Mouse (Mus musculus) megakaryocyte, adult 5-6 weeks (primary cell): Measurements from ENCODE around the gene Kbtbd13. TPM values are rescaled to one million over a fixed set of nuclear protein-coding genes. Genes with fewer than 3 reads are reported as not detected.

Experiments
- ATAC-seq: 2 replicates; pipeline ENCODE4 v1.8.0; 2016; ENCODE audit warnings: mild to moderate bottlenecking, inconsistent platforms; ENCODE audit not compliant: poor library complexity, severe bottlenecking
- total RNA-seq, 2 experiments: library from RNA; stranded (forward) in 1 of 2; stranded (reverse) in 1 of 2; fragments of 153-499, 151-499 nt in 1 of 2; fragments of 221-1000, 200-1000 nt in 1 of 2; gene quantifications; 2 replicates each; pipeline versions ENCODE4 v1.2.3 to v1.2.4; 2015 to 2017

The Kbtbd13 gene
- total RNA-seq, 2 experiments from 2014 or later: not detected

DNA sequence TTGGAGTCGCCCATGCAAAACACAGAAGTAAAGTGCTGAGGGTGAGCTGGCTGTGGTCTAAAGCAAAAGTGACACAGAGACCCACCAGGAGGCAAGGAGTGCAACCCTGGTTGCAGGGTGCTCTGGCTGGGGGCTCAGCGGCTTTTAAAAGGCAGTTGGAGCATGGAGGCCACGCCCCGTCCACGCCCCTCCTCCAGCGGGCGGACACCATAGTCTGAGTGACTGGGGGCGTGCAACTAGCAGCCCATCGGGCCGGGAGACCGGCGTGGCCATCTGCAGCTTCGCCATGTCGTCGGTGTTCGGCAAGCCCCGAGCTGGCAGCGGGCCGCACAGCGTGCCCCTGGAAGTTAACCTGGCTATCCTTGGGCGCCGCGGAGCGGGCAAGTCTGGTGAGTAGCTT, 6.8 kb upstream of the Kbtbd13 start, which contains the start of gene Rasl12:
Gene Rasl12 (plus strand): TSS at position 228 of the 400 bp plus-strand sequence.
- ATAC-seq: peak; percentile 56

DNA sequence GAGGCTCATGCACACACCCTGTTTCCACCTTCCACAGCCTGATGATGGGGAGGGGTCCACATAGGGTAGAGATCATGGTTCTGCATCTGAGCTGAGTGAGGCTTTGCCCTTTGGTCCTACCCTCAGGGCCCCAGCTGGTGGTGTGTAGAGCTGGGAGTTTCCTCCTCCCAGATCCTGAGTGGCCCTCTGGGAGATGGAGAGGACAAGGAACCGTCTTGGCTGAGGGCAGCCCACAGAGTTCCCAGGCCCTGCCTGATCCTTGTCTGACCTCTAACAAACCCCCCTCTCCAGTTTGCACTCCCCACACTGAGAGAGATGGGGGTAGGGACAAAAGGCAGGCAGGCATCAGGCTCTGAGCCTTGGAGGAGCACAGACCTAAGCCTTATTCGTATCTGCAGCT, 2.9 kb upstream of the Kbtbd13 start:
- ATAC-seq: no peak

DNA sequence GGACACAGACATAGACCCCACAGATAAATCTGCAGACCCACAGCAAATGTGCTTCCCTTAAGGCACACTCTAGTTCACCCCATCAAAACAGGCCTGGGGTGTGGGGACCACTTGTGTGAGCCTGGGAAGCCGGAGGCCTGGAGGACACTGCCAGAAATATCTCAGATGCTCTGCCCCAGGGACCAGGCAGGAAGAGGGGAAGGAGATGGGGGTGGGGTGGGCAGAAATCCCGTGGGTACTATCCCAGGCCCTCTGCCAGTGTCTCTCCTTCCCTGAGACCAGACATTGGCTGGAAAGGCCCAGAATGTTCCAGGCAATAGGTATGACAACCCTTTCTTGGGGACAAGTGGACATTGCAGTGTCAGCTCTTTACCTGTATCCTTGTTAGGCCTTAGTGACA, 2.2 kb upstream of the Kbtbd13 start:
- ATAC-seq: no peak

DNA sequence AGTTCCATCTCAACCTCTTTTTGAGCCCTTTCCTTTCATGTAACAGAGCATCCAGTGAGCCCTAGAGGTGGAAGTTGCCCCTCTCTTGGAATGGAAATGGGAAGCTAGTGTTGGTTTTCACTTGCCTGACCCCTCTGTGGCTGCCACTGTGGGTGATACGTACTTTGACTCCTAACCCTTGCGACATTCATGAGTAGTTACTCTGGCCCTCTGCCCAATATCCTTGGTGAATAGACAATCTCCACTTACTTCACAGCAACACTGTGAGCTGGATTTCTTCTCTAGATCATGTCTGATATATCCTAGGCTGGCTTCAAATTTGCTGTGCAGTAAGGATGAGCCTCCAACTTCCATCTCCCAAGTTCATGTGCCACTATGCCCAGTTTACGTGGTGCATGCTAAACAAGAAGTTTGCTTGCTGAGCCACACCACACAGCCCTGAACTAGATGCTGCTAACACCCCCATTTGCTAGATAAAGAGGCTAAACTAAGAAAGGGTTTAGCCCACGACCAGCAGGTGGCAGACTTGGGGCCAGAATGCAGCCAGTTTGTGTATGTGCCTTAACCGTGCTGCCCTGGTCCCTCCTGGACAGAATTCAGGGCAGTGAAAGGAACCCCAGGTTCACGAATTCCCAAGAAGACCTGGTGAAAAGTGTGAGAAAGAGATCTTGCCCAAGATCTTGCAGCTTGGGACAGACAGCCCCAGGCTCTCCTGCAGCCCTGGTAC, 1.3 kb upstream of the Kbtbd13 start:
- peak; percentile 43; the same call in 1 of the 2 replicates for ATAC-seq

- ATAC-seq: no peak
Measured at GRCm38 (mm10) chr9:65390752-65391612, 470 bp downstream of the Kbtbd13 start.

- no peak for ATAC-seq
Measured at GRCm38 (mm10) chr9:65386373-65387140, 4.9 kb downstream of the Kbtbd13 start.

GRCm38 (mm10) chr9:65384276-65384675, 7.2 kb downstream of the Kbtbd13 start:
- no peak for ATAC-seq

- no peak for ATAC-seq
Measured at GRCm38 (mm10) chr9:65382751-65383097, 8.7 kb downstream of the Kbtbd13 start.

- no peak for ATAC-seq
Measured at GRCm38 (mm10) chr9:65382031-65382750, 9.3 kb downstream of the Kbtbd13 start.

DNA sequence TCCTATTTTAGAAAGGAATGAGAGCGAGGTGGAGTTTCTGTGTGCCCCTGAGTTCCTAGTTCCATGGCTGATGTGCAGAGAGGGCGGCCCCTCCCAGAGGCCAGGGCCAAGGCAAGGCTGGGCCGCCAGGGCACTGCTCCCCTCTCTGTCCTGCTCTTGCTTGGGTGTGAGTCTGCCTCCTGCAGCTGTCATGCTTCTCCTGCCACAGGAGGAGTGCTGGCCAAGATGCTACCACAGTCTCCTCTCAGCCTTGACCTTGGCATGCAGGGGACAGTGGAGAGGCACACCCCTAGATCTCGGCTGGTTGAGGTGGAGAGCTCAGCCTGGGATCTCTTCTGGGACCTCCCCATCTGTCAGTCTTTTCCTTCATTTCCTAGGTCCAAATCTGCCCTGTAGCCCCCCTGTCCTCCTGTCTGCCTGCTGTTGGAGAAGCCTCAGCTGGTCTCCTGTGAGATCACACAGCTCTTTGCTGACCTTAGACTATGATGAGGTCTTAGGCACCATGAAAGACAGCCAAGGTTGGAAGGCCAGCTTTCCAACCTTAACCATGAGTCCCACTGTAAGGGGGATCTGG, 10.3 kb downstream of the Kbtbd13 start:
- ATAC-seq: no peak

- ATAC-seq: no peak
Measured at GRCm38 (mm10) chr9:65375163-65375934, 16.1 kb downstream of the Kbtbd13 start.

GRCm38 (mm10) chr9:65374468-65375162, 16.8 kb downstream of the Kbtbd13 start:
- no peak for ATAC-seq

GRCm38 (mm10) chr9:65372449-65372848, 19.0 kb downstream of the Kbtbd13 start:
- no peak for ATAC-seq

DNA sequence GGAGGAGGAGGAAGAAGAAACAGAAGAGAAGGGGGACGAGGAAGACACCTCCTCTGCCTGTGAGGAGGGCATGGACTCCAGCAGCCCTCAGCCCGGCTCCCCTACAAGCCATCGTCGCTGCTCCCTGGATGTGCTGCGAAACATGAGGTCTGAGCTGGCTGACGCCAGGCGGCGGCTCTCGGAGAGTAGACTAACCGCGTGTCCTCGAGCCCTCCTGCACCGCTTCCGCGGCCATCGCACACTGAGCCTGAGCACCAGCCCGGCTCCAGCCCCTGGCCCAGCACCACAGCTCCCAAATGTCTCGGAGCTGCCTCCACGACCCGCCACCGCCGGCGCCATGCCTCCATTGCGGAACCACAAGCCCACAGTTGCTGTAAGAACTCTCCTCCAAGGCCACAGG, 19.7 kb downstream of the Kbtbd13 start:
- ATAC-seq: no peak

- no peak for ATAC-seq
Measured at GRCm38 (mm10) chr9:65365721-65366120, 25.7 kb downstream of the Kbtbd13 start.

GRCm38 (mm10) chr9:65363684-65364083, 27.8 kb downstream of the Kbtbd13 start:
- no peak for ATAC-seq

GRCm38 (mm10) chr9:65360641-65361448, 30.6 kb downstream of the Kbtbd13 start, which contains the start of gene Ubap1l:
TSS of gene Ubap1l (plus strand) at chr9:65361041.
- ATAC-seq: no peak

- no peak for ATAC-seq
Measured at GRCm38 (mm10) chr9:65358956-65359480, 32.4 kb downstream of the Kbtbd13 start.
